Mouse (Mus musculus) liver, postnatal 0 days (tissue): ENCODE results near the gene Sstr4. TPM values are rescaled to one million over a fixed set of nuclear protein-coding genes. Genes with fewer than 3 reads are reported as not detected.

Experiments used
- ATAC-seq: fragments of 200-750 bp; cut with Nextera tagmentation; 2 replicates; pipeline ENCODE4 v1.8.0; 2017; ENCODE audit warnings: mild to moderate bottlenecking, moderate library complexity
- DNase-seq: peaks from one replicate; pipeline ENCODE4 v3.0.0-alpha.2; 2016
- H3K27ac ChIP-seq: fragments of 300-500 bp; sonication (generic); 2 replicates; pipeline ENCODE4 v1.5.1; 2014; ENCODE audit warnings: antibody characterized with exemption, moderate library complexity, mild to moderate bottlenecking, low read depth
- H3K27me3 ChIP-seq: fragments of 300-500 bp; sonication (generic); 2 replicates; pipeline ENCODE4 v1.6.1; 2014; ENCODE audit warnings: low read length, control low read depth, mixed read lengths; ENCODE audit not compliant: insufficient read depth
- H3K36me3 ChIP-seq: fragments of 300-500 bp; sonication (generic); replicated peaks from 2 replicates; pipeline ENCODE4 v1.6.1; 2014; ENCODE audit warnings: mild to moderate bottlenecking, control low read depth, low read length, moderate library complexity, mixed read lengths; ENCODE audit not compliant: insufficient read depth
- H3K4me1 ChIP-seq: fragments of 300-500 bp; sonication (generic); 2 replicates; pipeline ENCODE4 v1.6.1; 2014; ENCODE audit warnings: antibody characterized with exemption, mild to moderate bottlenecking, control low read depth; ENCODE audit not compliant: insufficient read depth
- H3K4me2 ChIP-seq: fragments of 300-500 bp; sonication (generic); 2 replicates; pipeline ENCODE4 v1.6.1; 2014; ENCODE audit warnings: low read depth, mild to moderate bottlenecking, low read length, moderate library complexity, mixed read lengths
- H3K4me3 ChIP-seq: fragments of 300-500 bp; sonication (generic); 2 replicates; pipeline ENCODE4 v1.5.1; 2014; ENCODE audit warnings: low read depth, low read length
- H3K9ac ChIP-seq: fragments of 300-500 bp; sonication (generic); replicated peaks from 2 replicates; pipeline ENCODE4 v1.6.1; 2014; ENCODE audit warnings: mild to moderate bottlenecking, moderate library complexity
- H3K9me3 ChIP-seq: fragments of 300-500 bp; sonication (generic); 2 replicates; pipeline ENCODE4 v1.6.1; 2016; ENCODE audit warnings: mild to moderate bottlenecking, control low read depth, low read length, mixed read lengths
- CTCF ChIP-seq: sonication (generic); IDR thresholded peaks from 2 replicates; pipeline ENCODE4 v1.5.1; 2016; ENCODE audit warnings: antibody characterized with exemption, low read depth
- EP300 ChIP-seq: IDR thresholded peaks from 2 replicates; pipeline ENCODE4 v1.6.1; 2016; ENCODE audit warnings: antibody characterized with exemption, low read depth, mild to moderate bottlenecking
- WGBS: fragments of 180-500 bp; shearing (Covaris S2); extraction: QIAGEN DNeasy Blood & Tissue Kit; methylation state at CpG from one replicate; pipeline ENCODE4 v1.1.7; 2014; ENCODE audit not compliant: insufficient replicate concordance; 5-methylcytosine and 5-hydroxymethylcytosine counted together
- polyA plus RNA-seq: library from polyadenylated mRNA; unstranded; fragments of >200 nt; fragmentation: Nextera tagmentation; extraction: Ambion mirVana; gene quantifications from 2 replicates; pipeline ENCODE4 v1.2.1, GENCODE M21; 2015

Sstr4 gene
- polyA plus RNA-seq, 1 experiment from 2014 or later = not detected

- H3K9ac ChIP-seq = no peak overlapping the region
- ATAC-seq = no peak
- H3K4me1 ChIP-seq = no peaks in the 10 kb centered on the region
- H3K27ac ChIP-seq = no peak overlapping the region
- no peak overlapping the region for H3K4me2 ChIP-seq
- no peak overlapping the region for H3K4me3 ChIP-seq
- 84% methylated on average over 1 of the region's 1 CpGs for WGBS
- no peaks in the 10 kb centered on the region for H3K36me3 ChIP-seq
- no peak for DNase-seq
- H3K9me3 ChIP-seq = no peaks in the 10 kb centered on the region
- no peaks in the 10 kb centered on the region for H3K27me3 ChIP-seq
- TF ChIP-seq EP300 (no peak), CTCF (no peak)
These were observed 38.0 kb upstream of the Sstr4 start for GRCm38 (mm10) chr2:148357145-148357544.

- DNase-seq = no peak
- H3K4me3 ChIP-seq = no peak overlapping the region
- no peak for ATAC-seq
- no peak overlapping the region for H3K27ac ChIP-seq
- no peaks in the 10 kb centered on the region for H3K36me3 ChIP-seq
- no peak overlapping the region for H3K4me2 ChIP-seq
- H3K9me3 ChIP-seq = no peaks in the 10 kb centered on the region
- H3K9ac ChIP-seq = no peak overlapping the region
- H3K27me3 ChIP-seq = no peaks in the 10 kb centered on the region
- no peaks in the 10 kb centered on the region for H3K4me1 ChIP-seq
- TF ChIP-seq EP300 (no peak), CTCF (no peak)
- 85% methylated on average over 3 of the region's 3 CpGs for WGBS
These were observed 30.6 kb upstream of the Sstr4 start for GRCm38 (mm10) chr2:148364536-148364935.

GRCm38 (mm10) chr2:148365227-148365626 lies 29.9 kb upstream of the Sstr4 start:
- Histone ChIP-seq H3K4me3 (no peak overlapping the region), H3K27ac (no peak overlapping the region), H3K9ac (no peak overlapping the region), H3K4me1 (no peaks in the 10 kb centered on the region), H3K4me2 (no peak overlapping the region), H3K36me3 (no peaks in the 10 kb centered on the region), H3K9me3 (no peaks in the 10 kb centered on the region), H3K27me3 (no peaks in the 10 kb centered on the region)
- no peak for TF ChIP-seq CTCF
- TF ChIP-seq EP300 = no peak
- 30% methylated on average over 1 of the region's 1 CpGs for WGBS
- no peak for ATAC-seq
- no peak for DNase-seq

- Histone ChIP-seq H3K27ac (no peak overlapping the region), H3K4me1 (no peaks in the 10 kb centered on the region), H3K9ac (no peak overlapping the region), H3K4me3 (no peak overlapping the region), H3K4me2 (no peak overlapping the region), H3K9me3 (no peaks in the 10 kb centered on the region), H3K27me3 (no peaks in the 10 kb centered on the region), H3K36me3 (no peaks in the 10 kb centered on the region)
- no peak for DNase-seq
- WGBS = 55% methylated on average over 4 of the region's 4 CpGs
- TF ChIP-seq CTCF (no peak), EP300 (no peak)
- ATAC-seq = no peak
These were observed 23.2 kb upstream of the Sstr4 start for GRCm38 (mm10) chr2:148371743-148372630.

GRCm38 (mm10) chr2:148373602-148374071 lies 21.5 kb upstream of the Sstr4 start:
- 46% methylated on average over 2 of the region's 2 CpGs for WGBS
- H3K36me3 ChIP-seq = no peaks in the 10 kb centered on the region
- no peak overlapping the region for H3K4me2 ChIP-seq
- no peak overlapping the region for H3K4me3 ChIP-seq
- no peak overlapping the region for H3K9ac ChIP-seq
- H3K27ac ChIP-seq = no peak overlapping the region
- ATAC-seq = no peak
- no peaks in the 10 kb centered on the region for H3K27me3 ChIP-seq
- DNase-seq = no peak
- no peaks in the 10 kb centered on the region for H3K9me3 ChIP-seq
- no peaks in the 10 kb centered on the region for H3K4me1 ChIP-seq
- TF ChIP-seq CTCF = no peak
- TF ChIP-seq EP300 = no peak

GRCm38 (mm10) chr2:148375326-148376150 lies 19.6 kb upstream of the Sstr4 start:
- no peaks in the 10 kb centered on the region for H3K9me3 ChIP-seq
- DNase-seq (peak; percentile 71), ATAC-seq (peak; percentile 54; the same call in 1 of the 2 replicates)
- H3K27me3 ChIP-seq = no peaks in the 10 kb centered on the region
- H3K27ac ChIP-seq = no peak overlapping the region
- H3K4me2 ChIP-seq = peak overlapping the region; percentile 30; the same call in 1 of the 2 replicates
- TF ChIP-seq CTCF (peak; percentile 80), EP300 (no peak)
- H3K4me3 ChIP-seq = no peak overlapping the region
- H3K9ac ChIP-seq = no peak overlapping the region
- 50% methylated on average over 10 of the region's 10 CpGs for WGBS
- H3K4me1 ChIP-seq = no peaks in the 10 kb centered on the region
- no peaks in the 10 kb centered on the region for H3K36me3 ChIP-seq
